Mouse (Mus musculus): ENCODE measurements around the gene Olfr1228. TPM values are rescaled to one million over a fixed set of nuclear protein-coding genes. Genes with fewer than 3 reads are reported as not detected.

Gene Olfr1228
- total RNA-seq (2014; fragmentation: Nextera tagmentation): not detected in 2 replicates
- 0.05 TPM in 1 of 2 replicates, not detected in the other for total RNA-seq (2017)
- polyA plus RNA-seq (2012): not detected in 2 replicates

- Histone ChIP-seq H3K4me3 (ENCODE audit: low read depth, low read length) (no peak within 1 kb of the TSS), H3K9me3 (replicated peaks) (no peaks in the 10 kb centered on the region), H3K4me1 (ENCODE audit: insufficient read depth, low read depth, low read length) (no peaks in the 10 kb centered on the region), H3K36me3 (replicated peaks) (no peaks in the 10 kb centered on the region), H3K27me3 (ENCODE audit: insufficient read depth, low read length) (no peaks in the 10 kb centered on the region)
- no peak for ATAC-seq (ENCODE audit: extremely low read depth, insufficient number of reproducible peaks, low FRiP score, poor library complexity, severe bottlenecking)
- DNase-seq (ENCODE audit: low spot score): no peak
- no peak for TF ChIP-seq GATA1 (IDR thresholded peaks at IDR 0.05; ENCODE audit: borderline replicate concordance, low read length)
- TF ChIP-seq GATA2 (IDR thresholded peaks at IDR 0.05; ENCODE audit: borderline replicate concordance, low read depth, low read length): no peak
- TF ChIP-seq CTCF (IDR thresholded peaks at IDR 0.05; ENCODE audit: low read depth, low read length): no peak
- no peak for TF ChIP-seq POLR2AphosphoS5 (IDR thresholded peaks at IDR 0.05; ENCODE audit: insufficient replicate concordance, low read depth, low read length)
Measured at GRCm38 (mm10) chr2:89253962-89254361, at the start of gene Olfr1228. Olfr1228 (minus strand) TSS chr2:89254062.

GRCm38 (mm10) chr2:89297168-89297567 lies 43.3 kb upstream of the Olfr1228 start, which contains the start of gene Olfr1230:
Olfr1230 (minus strand) TSS chr2:89297268.
- H3K4me3 ChIP-seq (ENCODE audit: low read depth, low read length): no peak within 1 kb of the TSS
- H3K9me3 ChIP-seq (replicated peaks): peaks cover 3% of the 10 kb centered on the region; the same call in 1 of the 2 replicates
- no peaks in the 10 kb centered on the region for H3K4me1 ChIP-seq (ENCODE audit: insufficient read depth, low read depth, low read length)
- no peaks in the 10 kb centered on the region for H3K27me3 ChIP-seq (ENCODE audit: insufficient read depth, low read length)
- ATAC-seq (ENCODE audit: extremely low read depth, insufficient number of reproducible peaks, low FRiP score, poor library complexity, severe bottlenecking) (no peak), DNase-seq (ENCODE audit: low spot score) (no peak)
- H3K36me3 ChIP-seq (replicated peaks): no peaks in the 10 kb centered on the region
- TF ChIP-seq GATA2 (IDR thresholded peaks at IDR 0.05; ENCODE audit: borderline replicate concordance, low read depth, low read length): no peak
- no peak for TF ChIP-seq POLR2AphosphoS5 (IDR thresholded peaks at IDR 0.05; ENCODE audit: insufficient replicate concordance, low read depth, low read length)
- no peak for TF ChIP-seq CTCF (IDR thresholded peaks at IDR 0.05; ENCODE audit: low read depth, low read length)
- no peak for TF ChIP-seq TAL1 (conservative IDR thresholded peaks at IDR 0.05; ENCODE audit: low read depth, low read length)
- no peak for TF ChIP-seq GATA1 (IDR thresholded peaks at IDR 0.05; ENCODE audit: borderline replicate concordance, low read length)

- Histone ChIP-seq H3K4me1 (ENCODE audit: insufficient read depth, low read depth, low read length) (no peaks in the 10 kb centered on the region), H3K27me3 (ENCODE audit: insufficient read depth, low read length) (no peaks in the 10 kb centered on the region), H3K36me3 (replicated peaks) (no peaks in the 10 kb centered on the region), H3K9me3 (replicated peaks) (no peaks in the 10 kb centered on the region), H3K4me3 (ENCODE audit: low read depth, low read length) (no peak within 1 kb of the TSS)
- TF ChIP-seq CTCF (IDR thresholded peaks at IDR 0.05; ENCODE audit: low read depth, low read length) (no peak), GATA2 (IDR thresholded peaks at IDR 0.05; ENCODE audit: borderline replicate concordance, low read depth, low read length) (no peak), TAL1 (conservative IDR thresholded peaks at IDR 0.05; ENCODE audit: low read depth, low read length) (no peak), GATA1 (IDR thresholded peaks at IDR 0.05; ENCODE audit: borderline replicate concordance, low read length) (no peak), POLR2AphosphoS5 (IDR thresholded peaks at IDR 0.05; ENCODE audit: insufficient replicate concordance, low read depth, low read length) (no peak)
- DNase-seq (ENCODE audit: low spot score) (no peak), ATAC-seq (ENCODE audit: extremely low read depth, insufficient number of reproducible peaks, low FRiP score, poor library complexity, severe bottlenecking) (no peak)
Measured at GRCm38 (mm10) chr2:89287914-89288313, 34.1 kb upstream of the Olfr1228 start, which contains the start of gene Olfr1229. Olfr1229 (minus strand) TSS chr2:89288014.

DNA sequence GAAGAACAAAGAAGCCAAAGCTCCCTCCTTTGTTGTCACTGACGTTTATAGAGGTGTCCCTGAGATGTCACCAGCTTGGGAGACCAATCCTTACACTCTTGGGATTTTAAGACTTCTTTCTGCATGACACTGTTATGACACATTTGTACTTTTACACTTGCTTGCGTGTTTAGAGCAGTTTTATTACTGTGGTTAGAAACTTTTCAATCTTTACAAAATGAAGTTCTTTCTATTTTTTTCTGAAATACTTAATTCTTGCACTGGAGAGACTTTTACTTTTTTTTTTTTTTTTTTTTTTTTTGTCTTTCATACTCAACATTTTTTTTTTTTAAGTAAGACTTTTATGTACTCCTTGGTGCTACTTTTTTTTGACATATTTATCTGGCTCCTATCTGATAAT lies 53.9 kb downstream of the Olfr1228 start, which contains the start of gene Olfr1226:
Olfr1226 (minus strand) TSS at position 101 of the 400 bp plus-strand sequence.
- DNase-seq (ENCODE audit: low spot score) (no peak), ATAC-seq (ENCODE audit: extremely low read depth, insufficient number of reproducible peaks, low FRiP score, poor library complexity, severe bottlenecking) (no peak)
- Histone ChIP-seq H3K27me3 (ENCODE audit: insufficient read depth, low read length) (no peaks in the 10 kb centered on the region), H3K9me3 (replicated peaks) (no peaks in the 10 kb centered on the region), H3K4me3 (ENCODE audit: low read depth, low read length) (no peak within 1 kb of the TSS), H3K36me3 (replicated peaks) (no peaks in the 10 kb centered on the region), H3K4me1 (ENCODE audit: insufficient read depth, low read depth, low read length) (no peaks in the 10 kb centered on the region)
- TF ChIP-seq POLR2AphosphoS5 (IDR thresholded peaks at IDR 0.05; ENCODE audit: insufficient replicate concordance, low read depth, low read length): no peak
- TF ChIP-seq GATA1 (IDR thresholded peaks at IDR 0.05; ENCODE audit: borderline replicate concordance, low read length): no peak
- TF ChIP-seq GATA2 (IDR thresholded peaks at IDR 0.05; ENCODE audit: borderline replicate concordance, low read depth, low read length): no peak
- no peak for TF ChIP-seq TAL1 (conservative IDR thresholded peaks at IDR 0.05; ENCODE audit: low read depth, low read length)

Other genes starting within 250 kb of the Olfr1228 start
Only the 20 nearest of the 23 such genes appear.
- not detected in 2 replicates for gene Olfr1217, start 222.0 kb downstream of the Olfr1228 start, total RNA-seq (2014; fragmentation: Nextera tagmentation)
- gene Olfr1217, start 222.0 kb downstream of the Olfr1228 start, total RNA-seq (2017): 0.12 and 0.16 TPM in 2 replicates
- gene Olfr1217, start 222.0 kb downstream of the Olfr1228 start, polyA plus RNA-seq (2012): not detected in 2 replicates
- gene Olfr1218, start 192.9 kb downstream of the Olfr1228 start, total RNA-seq (2014; fragmentation: Nextera tagmentation): not detected in 2 replicates
- 0.23 and 0.27 TPM in 2 replicates for gene Olfr1218, start 192.9 kb downstream of the Olfr1228 start, total RNA-seq (2017)
- gene Olfr1218, start 192.9 kb downstream of the Olfr1228 start, polyA plus RNA-seq (2012): not detected in 2 replicates
- not detected in 2 replicates for gene Olfr1219, start 170.5 kb downstream of the Olfr1228 start, total RNA-seq (2014; fragmentation: Nextera tagmentation)
- gene Olfr1219, start 170.5 kb downstream of the Olfr1228 start, total RNA-seq (2017): 0.22 TPM in 1 of 2 replicates, not detected in the other
- gene Olfr1219, start 170.5 kb downstream of the Olfr1228 start, polyA plus RNA-seq (2012): not detected in 2 replicates
- 0.15 TPM in 1 of 2 replicates, not detected in the other for gene Olfr1220, start 147.2 kb downstream of the Olfr1228 start, total RNA-seq (2014; fragmentation: Nextera tagmentation)
- gene Olfr1220, start 147.2 kb downstream of the Olfr1228 start, total RNA-seq (2017): 0.05 and 0.12 TPM in 2 replicates
- gene Olfr1220, start 147.2 kb downstream of the Olfr1228 start, polyA plus RNA-seq (2012): not detected in 2 replicates
- gene Olfr1221, start 136.8 kb downstream of the Olfr1228 start, total RNA-seq (2014; fragmentation: Nextera tagmentation): not detected in 2 replicates
- gene Olfr1221, start 136.8 kb downstream of the Olfr1228 start, total RNA-seq (2017): 0.06 and 0.11 TPM in 2 replicates
- not detected in 2 replicates for gene Olfr1221, start 136.8 kb downstream of the Olfr1228 start, polyA plus RNA-seq (2012)
- not detected in 2 replicates for gene Olfr1222, start 121.0 kb downstream of the Olfr1228 start, total RNA-seq (2014; fragmentation: Nextera tagmentation)
- gene Olfr1222, start 121.0 kb downstream of the Olfr1228 start, total RNA-seq (2017): 0.16 and 0.29 TPM in 2 replicates
- gene Olfr1222, start 121.0 kb downstream of the Olfr1228 start, polyA plus RNA-seq (2012): not detected in 2 replicates
- gene Olfr1223, start 102.5 kb downstream of the Olfr1228 start, total RNA-seq (2014; fragmentation: Nextera tagmentation): not detected in 2 replicates
- 0.06 TPM in 1 of 2 replicates, not detected in the other for gene Olfr1223, start 102.5 kb downstream of the Olfr1228 start, total RNA-seq (2017)
- gene Olfr1223, start 102.5 kb downstream of the Olfr1228 start, polyA plus RNA-seq (2012): not detected in 2 replicates
- gene Olfr1224-ps1, start 90.0 kb downstream of the Olfr1228 start, total RNA-seq (2014; fragmentation: Nextera tagmentation): not detected in 2 replicates
- gene Olfr1224-ps1, start 90.0 kb downstream of the Olfr1228 start, total RNA-seq (2017): not detected in 2 replicates
- not detected in 2 replicates for gene Olfr1224-ps1, start 90.0 kb downstream of the Olfr1228 start, polyA plus RNA-seq (2012)
- not detected in 2 replicates for gene Olfr1225, start 79.4 kb downstream of the Olfr1228 start, total RNA-seq (2014; fragmentation: Nextera tagmentation)
- gene Olfr1225, start 79.4 kb downstream of the Olfr1228 start, total RNA-seq (2017): 0.16 and 0.41 TPM in 2 replicates
- not detected in 2 replicates for gene Olfr1225, start 79.4 kb downstream of the Olfr1228 start, polyA plus RNA-seq (2012)
- gene Olfr1226, start 54.0 kb downstream of the Olfr1228 start, total RNA-seq (2014; fragmentation: Nextera tagmentation): not detected in 2 replicates
- 0.12 and 0.16 TPM in 2 replicates for gene Olfr1226, start 54.0 kb downstream of the Olfr1228 start, total RNA-seq (2017)
- not detected in 2 replicates for gene Olfr1226, start 54.0 kb downstream of the Olfr1228 start, polyA plus RNA-seq (2012)
- not detected in 2 replicates for gene Olfr1229, start 34.0 kb upstream of the Olfr1228 start, total RNA-seq (2014; fragmentation: Nextera tagmentation)
- gene Olfr1229, start 34.0 kb upstream of the Olfr1228 start, total RNA-seq (2017): 0.16 and 0.17 TPM in 2 replicates
- gene Olfr1229, start 34.0 kb upstream of the Olfr1228 start, polyA plus RNA-seq (2012): not detected in 2 replicates
- gene Olfr1230, start 43.2 kb upstream of the Olfr1228 start, total RNA-seq (2014; fragmentation: Nextera tagmentation): not detected in 2 replicates
- 0.41 TPM in 1 of 2 replicates, not detected in the other for gene Olfr1230, start 43.2 kb upstream of the Olfr1228 start, total RNA-seq (2017)
- not detected in 2 replicates for gene Olfr1230, start 43.2 kb upstream of the Olfr1228 start, polyA plus RNA-seq (2012)
- gene Olfr1231, start 53.0 kb upstream of the Olfr1228 start, total RNA-seq (2014; fragmentation: Nextera tagmentation): not detected in 2 replicates
- gene Olfr1231, start 53.0 kb upstream of the Olfr1228 start, total RNA-seq (2017): 0.12 and 0.22 TPM in 2 replicates
- gene Olfr1231, start 53.0 kb upstream of the Olfr1228 start, polyA plus RNA-seq (2012): not detected in 2 replicates
- not detected in 2 replicates for gene Olfr1232, start 75.6 kb upstream of the Olfr1228 start, total RNA-seq (2014; fragmentation: Nextera tagmentation)
- not detected in 2 replicates for gene Olfr1232, start 75.6 kb upstream of the Olfr1228 start, total RNA-seq (2017)
- not detected in 2 replicates for gene Olfr1232, start 75.6 kb upstream of the Olfr1228 start, polyA plus RNA-seq (2012)
- gene Olfr1233, start 88.3 kb upstream of the Olfr1228 start, total RNA-seq (2014; fragmentation: Nextera tagmentation): not detected in 2 replicates
- gene Olfr1233, start 88.3 kb upstream of the Olfr1228 start, total RNA-seq (2017): under 0.01 and 0.16 TPM in 2 replicates
- not detected in 2 replicates for gene Olfr1233, start 88.3 kb upstream of the Olfr1228 start, polyA plus RNA-seq (2012)
- not detected in 2 replicates for gene Olfr1234, start 110.8 kb upstream of the Olfr1228 start, total RNA-seq (2014; fragmentation: Nextera tagmentation)
- 0.06 and 0.22 TPM in 2 replicates for gene Olfr1234, start 110.8 kb upstream of the Olfr1228 start, total RNA-seq (2017)
- not detected in 2 replicates for gene Olfr1234, start 110.8 kb upstream of the Olfr1228 start, polyA plus RNA-seq (2012)
- not detected in 2 replicates for gene Olfr1238, start 155.6 kb upstream of the Olfr1228 start, total RNA-seq (2014; fragmentation: Nextera tagmentation)
- gene Olfr1238, start 155.6 kb upstream of the Olfr1228 start, total RNA-seq (2017): 0.11 and 0.12 TPM in 2 replicates
- gene Olfr1238, start 155.6 kb upstream of the Olfr1228 start, polyA plus RNA-seq (2012): not detected in 2 replicates
- not detected in 2 replicates for gene Olfr1239, start 166.3 kb upstream of the Olfr1228 start, total RNA-seq (2014; fragmentation: Nextera tagmentation)
- gene Olfr1239, start 166.3 kb upstream of the Olfr1228 start, total RNA-seq (2017): 0.16 and 0.23 TPM in 2 replicates
- not detected in 2 replicates for gene Olfr1239, start 166.3 kb upstream of the Olfr1228 start, polyA plus RNA-seq (2012)
- gene Olfr1240, start 188.9 kb upstream of the Olfr1228 start, total RNA-seq (2014; fragmentation: Nextera tagmentation): not detected in 2 replicates
- gene Olfr1240, start 188.9 kb upstream of the Olfr1228 start, total RNA-seq (2017): 0.05 and 0.23 TPM in 2 replicates
- not detected in 2 replicates for gene Olfr1240, start 188.9 kb upstream of the Olfr1228 start, polyA plus RNA-seq (2012)
- gene Olfr1241, start 233.1 kb upstream of the Olfr1228 start, total RNA-seq (2014; fragmentation: Nextera tagmentation): not detected in 2 replicates
- 0.06 TPM in 1 of 2 replicates, not detected in the other for gene Olfr1241, start 233.1 kb upstream of the Olfr1228 start, total RNA-seq (2017)
- gene Olfr1241, start 233.1 kb upstream of the Olfr1228 start, polyA plus RNA-seq (2012): not detected in 2 replicates

Data from G1E (cell line).